Mouse (Mus musculus): ENCODE measurements around the gene Panx3.
A peak's percentile ranks its signal among the peaks of the same experiment; 100 is the strongest.

Gene Panx3

DNA sequence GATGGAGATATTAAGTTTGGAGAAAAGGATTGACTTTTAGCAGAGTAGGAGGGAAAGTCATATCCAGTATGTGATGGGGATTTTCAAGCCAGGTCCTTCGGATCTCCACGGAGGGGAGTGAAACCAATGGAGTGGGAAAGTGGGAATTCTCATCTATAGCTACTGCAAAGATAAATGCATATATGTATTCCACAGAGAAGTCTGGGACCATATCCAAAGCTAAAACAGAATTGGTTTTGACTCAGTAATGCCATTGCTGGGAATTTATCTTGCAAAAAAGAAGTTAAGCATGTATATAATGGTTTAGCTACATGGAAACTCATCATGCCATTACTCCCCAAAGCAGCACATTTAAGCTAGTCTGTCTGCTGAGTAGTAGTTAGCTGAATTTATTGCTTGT lies 36.7 kb downstream of the Panx3 start:
- no peak for DNase-seq

DNA sequence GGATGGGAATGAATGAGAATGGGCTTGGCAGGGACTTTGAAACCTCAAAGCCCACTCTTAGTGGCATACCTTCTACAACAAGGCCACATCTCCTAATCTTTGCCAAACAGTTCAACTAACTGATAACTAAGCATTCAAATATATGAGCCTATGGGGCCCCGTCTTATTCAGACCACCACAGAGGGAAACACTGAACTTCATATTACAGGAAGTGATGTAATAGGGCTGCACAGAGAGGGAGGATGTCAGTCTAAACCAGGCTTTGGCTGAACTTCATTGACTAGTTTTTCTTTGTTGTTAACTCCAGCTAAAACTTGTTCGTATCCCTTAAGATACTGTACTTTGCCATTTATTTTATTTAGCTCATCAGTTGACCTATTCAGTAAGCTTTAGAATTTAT lies 39.1 kb downstream of the Panx3 start:
- DNase-seq, result no peak

DNA sequence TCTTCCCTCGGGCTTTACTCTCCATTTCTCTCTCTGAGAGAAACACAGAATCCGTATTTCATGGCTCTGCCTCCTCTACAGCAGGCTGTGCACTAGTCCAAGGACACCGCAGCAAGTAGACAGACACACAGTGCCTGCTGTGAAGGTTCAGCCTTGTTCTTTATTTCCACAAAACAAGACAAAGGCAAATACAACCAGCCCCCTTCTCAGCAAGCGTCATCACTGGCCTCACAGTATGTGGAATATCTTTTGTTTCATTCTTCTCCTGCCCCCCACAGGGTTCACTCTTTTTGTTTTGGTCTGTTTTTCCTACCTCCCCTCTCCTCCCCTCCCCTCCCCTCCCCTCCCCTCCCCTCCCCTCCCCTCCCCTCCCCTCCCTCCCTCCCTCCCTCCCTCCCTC lies 40.5 kb downstream of the Panx3 start:
- no peak for DNase-seq

DNA sequence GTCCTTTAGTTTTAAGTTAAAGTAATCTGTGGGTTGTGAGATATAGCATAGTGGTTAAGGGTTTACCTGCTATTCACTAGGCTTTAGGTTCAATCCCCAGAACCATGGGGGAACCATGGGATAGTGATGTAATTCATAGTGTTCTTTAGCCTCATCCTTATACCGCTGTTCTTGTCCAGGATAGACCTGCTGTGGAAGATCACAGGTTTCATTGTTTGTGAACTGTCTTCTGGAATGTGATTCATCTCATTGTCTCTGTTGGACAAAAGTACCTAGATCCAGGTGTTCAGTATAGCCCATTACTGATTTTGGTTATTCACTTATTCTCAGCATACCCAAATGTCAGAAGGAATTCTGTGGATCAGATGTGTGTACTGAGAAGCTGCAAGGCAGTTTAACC lies 41.8 kb downstream of the Panx3 start:
- DNase-seq, result no peak

DNA sequence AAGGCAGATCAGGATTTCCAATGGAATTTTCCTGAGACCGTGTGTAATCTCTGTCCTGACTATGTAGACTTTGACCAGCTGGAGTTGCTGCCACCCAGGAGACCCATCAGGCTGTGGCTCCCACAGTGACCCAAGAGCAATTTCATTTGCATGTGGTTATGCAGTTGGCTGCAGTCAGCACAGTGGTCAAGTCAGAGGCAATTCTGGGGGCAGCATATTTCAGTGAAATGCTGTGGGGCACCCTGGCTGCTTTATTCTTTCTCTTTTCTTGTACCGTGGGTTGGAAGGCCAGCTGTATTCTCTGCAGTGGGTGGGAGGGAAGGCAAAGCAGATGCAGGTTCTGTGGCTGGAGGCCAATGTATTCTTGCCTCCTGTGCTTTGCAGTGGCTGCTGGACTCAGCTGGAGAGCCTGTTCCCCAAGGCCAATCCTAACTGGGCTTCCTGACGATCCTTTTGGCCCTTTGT lies 42.9 kb downstream of the Panx3 start:
- peak in 1 of 2 experiments; percentile 16 for DNase-seq

DNA sequence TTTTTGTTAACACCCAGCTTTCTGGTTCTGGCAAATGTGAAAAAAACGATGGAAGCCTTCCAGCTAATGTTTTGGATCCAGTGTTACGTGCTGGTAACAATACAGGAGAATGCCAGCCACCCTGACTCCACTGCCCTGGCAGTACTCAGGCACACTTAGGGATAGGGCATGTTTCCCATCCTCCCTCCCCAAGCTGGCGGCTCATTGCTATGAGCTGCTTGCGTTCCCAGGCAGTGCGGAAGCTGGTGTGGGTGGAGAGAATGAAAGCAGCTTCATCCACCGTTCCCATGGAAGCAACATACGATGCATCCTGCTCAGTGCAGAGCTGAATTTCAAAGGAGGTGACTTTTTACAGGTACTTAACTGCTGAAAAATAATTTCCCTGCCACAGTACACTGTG lies 43.4 kb downstream of the Panx3 start:
- DNase-seq, result peak; percentile 61 to 66

DNA sequence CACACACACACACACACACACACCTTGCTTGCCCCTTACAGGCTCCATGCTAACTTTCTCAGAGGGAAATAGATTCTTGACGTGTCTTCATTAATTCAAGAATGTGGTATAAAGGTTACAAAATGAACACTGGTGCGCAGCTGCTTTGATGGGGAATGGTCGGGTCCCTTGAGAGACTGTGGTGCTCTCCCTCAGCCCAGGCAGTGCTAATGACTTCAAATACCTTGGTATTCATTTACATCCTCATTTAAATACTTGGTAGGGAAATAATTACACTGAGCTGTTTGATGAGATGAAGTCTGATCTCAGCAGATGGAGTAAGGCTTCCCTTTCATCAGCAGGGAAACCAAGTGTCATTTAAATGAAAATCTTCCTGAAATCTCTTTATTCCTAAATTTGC lies 43.9 kb downstream of the Panx3 start:
- DNase-seq, result no peak

DNA sequence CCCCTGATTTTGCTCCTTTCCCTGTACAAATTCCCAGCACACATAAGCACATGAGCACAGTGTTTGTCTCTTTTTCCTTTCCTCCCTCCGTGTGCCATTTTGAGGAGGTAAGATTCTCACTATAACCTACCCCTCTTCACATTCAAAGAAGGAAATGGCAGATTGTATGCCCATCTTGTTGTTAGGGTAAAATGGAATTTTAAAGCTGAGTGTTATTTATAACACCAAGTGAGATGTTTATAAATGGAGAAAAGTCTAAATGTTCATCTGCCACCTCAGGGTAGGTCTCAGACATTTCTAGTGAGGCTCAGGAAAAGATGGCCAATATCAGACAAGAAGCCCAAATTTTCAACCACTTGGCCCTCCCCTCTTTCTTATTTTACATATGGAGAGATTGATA lies 44.5 kb downstream of the Panx3 start:
- DNase-seq, result no peak

DNA sequence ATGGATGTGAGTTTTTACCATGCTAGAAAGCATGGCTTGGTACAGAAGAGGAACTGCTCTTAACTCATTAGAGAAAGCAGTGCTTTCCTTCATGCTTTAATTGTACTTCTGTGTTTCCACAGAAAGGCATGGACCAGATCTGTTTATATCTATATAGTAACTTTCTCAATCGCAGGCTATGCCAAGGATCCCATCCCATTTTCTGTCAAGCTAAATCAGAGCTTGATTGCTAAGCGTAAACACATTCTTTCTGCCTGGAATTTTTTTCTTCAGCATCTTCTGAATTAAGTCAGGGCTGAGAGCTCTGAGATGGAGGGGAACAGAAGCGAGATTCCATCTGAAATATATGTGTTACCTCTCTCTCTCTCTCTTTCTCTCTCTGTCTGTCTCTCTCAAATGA lies 45.1 kb downstream of the Panx3 start:
- no peak for DNase-seq

DNA sequence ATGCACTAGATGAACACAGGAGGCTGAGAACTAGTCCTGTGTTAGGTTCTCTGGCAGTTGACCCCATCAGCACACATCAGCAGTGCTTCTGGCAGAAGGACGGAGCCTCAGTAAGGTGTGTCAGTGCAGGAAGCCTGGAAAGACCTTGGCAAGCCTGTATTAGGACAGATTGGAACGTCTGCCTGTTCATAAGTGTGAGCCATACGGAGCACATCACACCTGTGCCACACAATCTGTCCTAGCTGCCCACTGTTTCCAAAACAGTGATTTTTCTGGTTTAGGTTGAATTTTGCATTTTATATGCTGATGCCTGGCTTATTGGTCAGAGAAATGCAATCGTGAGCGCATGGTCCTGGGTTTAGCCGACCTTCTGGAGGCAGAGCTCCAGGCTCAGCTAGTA lies 47.7 kb downstream of the Panx3 start:
- DNase-seq, result peak; percentile 60 to 71

DNA sequence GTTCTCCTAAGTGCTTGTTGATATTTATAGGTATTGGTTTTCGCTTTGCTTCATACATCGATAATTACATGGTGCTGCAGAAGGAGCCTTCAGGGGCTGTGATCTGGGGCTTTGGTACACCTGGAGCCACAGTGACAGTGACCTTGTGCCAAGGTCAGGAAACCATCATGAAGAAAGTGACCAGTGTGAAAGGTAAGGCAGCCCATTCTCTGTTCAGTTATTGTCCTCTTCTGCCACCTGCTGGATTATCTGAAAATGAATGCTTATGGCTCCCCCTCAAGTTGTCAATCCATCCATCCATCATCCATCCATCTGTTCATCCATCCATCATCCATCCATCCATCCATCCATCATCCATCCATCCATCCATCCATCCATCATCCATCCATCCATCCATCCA lies 52.3 kb downstream of the Panx3 start:
- peak; percentile 56 to 71 for DNase-seq

DNA sequence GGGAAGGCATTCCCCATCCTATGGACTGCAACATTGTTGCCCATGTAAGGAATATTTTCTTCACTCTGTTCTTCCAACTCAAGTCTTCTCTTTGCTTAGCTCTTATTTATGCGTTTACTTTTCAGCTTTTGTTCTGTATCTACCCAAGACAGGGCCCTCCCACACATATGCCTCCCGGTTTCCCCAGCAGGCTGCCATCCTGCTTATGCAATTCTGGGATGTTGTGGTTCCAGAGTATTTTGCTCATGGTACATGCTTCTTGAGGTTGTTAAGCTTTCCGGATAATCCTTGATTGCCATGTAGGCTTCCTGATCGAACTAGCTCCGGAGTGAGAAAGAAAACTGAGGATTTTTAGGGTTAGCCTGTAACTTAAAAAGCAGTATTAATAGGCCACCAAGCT lies 53.8 kb downstream of the Panx3 start:
- DNase-seq, result no peak

DNA sequence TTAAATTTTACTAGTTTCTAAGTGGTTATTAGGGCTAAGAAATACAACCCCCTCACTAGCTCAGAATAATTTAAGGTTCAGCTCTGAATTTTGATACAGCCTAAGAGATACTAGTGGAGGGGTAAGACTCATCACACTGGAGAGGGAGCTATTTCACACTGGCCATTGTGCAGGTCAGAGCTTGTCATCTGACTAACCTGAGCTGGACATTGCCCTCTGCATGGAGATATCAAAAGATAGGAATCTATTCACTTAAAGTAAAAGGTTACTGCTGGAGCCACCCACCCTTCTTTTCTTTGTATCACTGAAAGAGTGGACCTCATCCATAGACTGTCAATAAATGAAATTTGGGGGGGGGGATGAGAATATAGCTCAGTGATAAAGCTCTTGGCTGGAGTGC lies 54.7 kb downstream of the Panx3 start:
- DNase-seq, result no peak

DNA sequence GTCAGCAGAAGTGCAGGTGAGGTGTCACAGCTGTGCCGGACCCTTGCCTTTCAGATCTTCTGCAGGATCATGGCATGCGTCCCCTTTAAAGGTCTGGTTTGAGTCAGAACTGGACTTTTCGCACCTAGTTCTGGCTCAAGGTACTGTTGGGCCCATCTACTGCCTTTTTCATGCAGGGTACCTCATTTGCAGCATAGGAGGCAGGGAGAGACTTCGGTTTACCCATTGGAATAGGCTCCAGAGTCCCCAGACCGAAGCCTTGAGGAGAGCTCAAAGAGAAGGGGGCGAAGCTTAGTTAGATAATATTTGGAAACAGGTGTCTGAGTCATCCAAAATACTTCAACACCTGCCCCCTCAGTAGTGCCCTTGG lies 55.1 kb downstream of the Panx3 start:
- DNase-seq, result no peak

DNA sequence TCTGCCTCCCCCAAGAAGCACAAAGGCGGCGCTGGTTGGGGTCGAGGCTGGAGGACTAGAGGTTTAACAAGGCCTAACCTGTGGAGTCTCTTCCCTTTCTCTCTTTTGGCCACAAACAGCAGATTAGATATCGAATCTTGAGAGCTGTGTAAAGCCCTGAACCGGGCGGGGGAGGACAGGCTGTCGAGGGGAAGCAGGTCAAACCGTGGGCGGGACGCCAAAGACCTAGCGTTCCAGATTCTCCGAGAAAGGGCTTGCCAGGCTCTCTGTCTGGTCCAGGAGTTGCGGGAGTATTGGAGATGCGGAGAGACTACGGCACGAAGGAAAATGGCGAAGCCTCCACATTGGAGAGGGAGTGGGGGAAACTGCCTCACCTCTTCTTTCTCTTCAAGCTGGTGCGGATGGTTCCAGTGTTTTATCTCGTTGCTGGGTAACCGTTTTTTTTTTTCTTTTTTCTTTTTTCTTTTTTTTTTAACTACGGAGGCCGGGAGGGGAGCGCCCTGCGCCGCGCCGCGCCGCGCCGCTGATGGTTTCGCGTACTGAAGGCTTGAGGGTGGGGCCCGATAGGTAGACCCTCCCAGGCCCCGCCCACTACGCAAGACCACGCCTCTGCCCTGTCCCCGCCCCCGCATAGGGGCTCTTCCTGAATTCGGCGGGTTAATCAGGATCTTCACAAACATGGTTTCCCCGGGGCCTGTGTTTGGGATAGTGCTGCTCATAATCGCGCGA lies 55.7 kb downstream of the Panx3 start, which contains the start of gene Spa17:
Spa17 (minus strand) TSS at position 541 of the 729 bp plus-strand sequence.
- peak; percentile 92 to 93 for DNase-seq
